Mouse (Mus musculus): Measurements from ENCODE around the gene Gm20388. TPM values are rescaled to one million over a fixed set of nuclear protein-coding genes. Genes with fewer than 3 reads are reported as not detected.
A peak's percentile ranks its signal among the peaks of the same experiment; 100 is the strongest.

The Gm20388 gene
- polyA plus RNA-seq, 1 experiment from 2014 or later: not detected

DNA sequence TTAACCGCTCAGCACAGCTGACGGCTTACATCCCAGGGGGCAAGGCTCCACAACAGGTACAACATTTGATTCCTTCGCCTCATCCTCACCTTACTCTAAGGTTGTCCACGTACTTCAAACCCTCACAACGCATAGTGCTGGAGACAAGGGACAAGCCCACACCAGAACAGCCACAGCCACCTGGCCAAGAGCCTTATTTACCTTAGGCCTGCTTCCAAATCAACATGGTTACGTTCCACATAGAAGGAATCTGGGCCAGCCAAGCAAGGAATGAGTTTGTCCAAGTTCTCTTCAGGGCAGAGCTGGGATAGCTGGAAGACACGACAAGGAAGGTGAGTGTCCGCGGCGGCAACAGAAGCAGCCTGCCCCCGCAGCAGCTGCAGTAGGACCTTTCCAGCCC is 1699.3 kb downstream of the Gm20388 start:
- H3K9me3 ChIP-seq (ENCODE audit: control insufficient read depth, low read length): no peaks in the 10 kb centered on the region
- ATAC-seq (ENCODE audit: low FRiP score, low TSS enrichment) (no peak), DNase-seq (ENCODE audit: low spot score) (no peak)
- no peak for TF ChIP-seq CTCF (IDR thresholded peaks at IDR 0.05; ENCODE audit: low read depth)
- TF ChIP-seq EP300 (optimal IDR thresholded peaks at IDR 0.05): no peak
- H3K27ac ChIP-seq (replicated peaks): no peak overlapping the region
- peaks cover 20% of the 10 kb centered on the region; the same call in 1 of the 2 replicates for H3K36me3 ChIP-seq (ENCODE audit: control insufficient read depth, insufficient read depth, low read length)
- H3K4me2 ChIP-seq (replicated peaks; ENCODE audit: low read depth): no peak overlapping the region
- H3K9ac ChIP-seq (ENCODE audit: low read length): no peak overlapping the region
- 82% methylated on average over 11 of the region's 11 CpGs for WGBS
- no peaks in the 10 kb centered on the region for H3K4me1 ChIP-seq (replicated peaks; ENCODE audit: control insufficient read depth, insufficient read depth)
- no peak overlapping the region for H3K4me3 ChIP-seq (ENCODE audit: low read depth, low read length)
- H3K27me3 ChIP-seq (ENCODE audit: control insufficient read depth, insufficient read depth, low read length): no peaks in the 10 kb centered on the region

DNA sequence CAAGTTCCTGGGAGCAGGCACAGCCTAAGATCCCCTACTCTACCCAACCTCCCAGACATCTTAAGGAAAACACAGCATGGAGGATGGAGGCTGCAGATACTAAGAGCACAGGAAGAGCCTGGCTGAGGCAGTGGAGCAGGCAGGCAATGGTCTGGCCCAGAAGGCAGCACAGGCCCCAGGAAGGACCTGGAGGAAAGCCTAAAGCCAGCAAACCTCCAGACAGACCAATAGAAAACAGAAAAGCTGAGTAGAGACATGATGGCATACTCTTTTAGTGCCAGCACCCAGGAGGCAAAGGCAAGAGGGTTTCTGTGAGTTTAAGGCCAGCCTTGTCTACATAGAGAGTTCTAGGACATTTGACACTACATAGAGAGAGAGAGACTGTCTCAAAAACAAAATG is 1702.8 kb downstream of the Gm20388 start:
- no peak overlapping the region for H3K27ac ChIP-seq (replicated peaks)

DNA sequence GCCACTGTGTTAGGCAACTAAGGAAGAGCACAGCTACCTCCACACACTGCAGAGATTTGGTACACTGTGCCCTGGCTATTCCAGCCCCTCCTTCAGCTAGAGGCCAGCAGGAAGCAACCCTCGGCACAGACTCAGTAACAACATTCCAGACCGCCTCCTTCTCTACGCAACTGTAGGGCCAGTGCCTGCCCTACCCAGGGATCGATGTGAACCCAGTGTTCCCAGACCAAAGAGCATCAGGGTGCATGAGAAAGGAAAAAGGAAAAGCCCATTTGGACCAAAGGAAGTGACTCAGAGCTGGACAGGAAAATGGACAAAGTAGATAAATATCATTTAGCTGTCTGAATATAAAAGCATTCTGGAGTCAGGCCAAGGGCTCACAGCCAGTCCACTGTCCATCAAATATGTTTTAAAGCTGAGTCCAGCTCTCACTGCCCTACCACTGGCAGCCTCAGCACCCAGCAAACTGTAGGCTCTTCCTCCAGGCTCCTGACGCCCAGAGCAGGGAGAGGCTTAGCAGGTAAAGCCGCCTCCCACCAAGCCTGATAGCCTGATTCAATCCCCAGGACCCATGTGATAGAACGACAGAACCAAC is 1708.9 kb downstream of the Gm20388 start:
- DNase-seq (ENCODE audit: low spot score) (peak; percentile 53), ATAC-seq (ENCODE audit: low FRiP score, low TSS enrichment) (peak; percentile 87)
- Histone ChIP-seq H3K4me2 (replicated peaks; ENCODE audit: low read depth) (0 out of 2 replicates have a peak overlapping the region, but pooled peaks have one; percentile 5), H3K4me3 (ENCODE audit: low read depth, low read length) (no peak overlapping the region), H3K36me3 (ENCODE audit: control insufficient read depth, insufficient read depth, low read length) (no peaks in the 10 kb centered on the region), H3K27me3 (ENCODE audit: control insufficient read depth, insufficient read depth, low read length) (no peaks in the 10 kb centered on the region), H3K9ac (ENCODE audit: low read length) (no peak overlapping the region), H3K4me1 (replicated peaks; ENCODE audit: control insufficient read depth, insufficient read depth) (peaks cover 14% of the 10 kb centered on the region), H3K27ac (replicated peaks) (peak overlapping the region; percentile 78), H3K9me3 (ENCODE audit: control insufficient read depth, low read length) (no peaks in the 10 kb centered on the region)
- TF ChIP-seq CTCF (IDR thresholded peaks at IDR 0.05; ENCODE audit: low read depth) (no peak), EP300 (optimal IDR thresholded peaks at IDR 0.05) (no peak)
- 27% methylated on average over 7 of the region's 7 CpGs for WGBS

More for the DNA sequence above, 1702.8 kb downstream of the Gm20388 start:
- 0 out of 2 replicates have a peak, but pooled peaks cover 6% of the 10 kb centered on the region for H3K36me3 ChIP-seq (ENCODE audit: control insufficient read depth, insufficient read depth, low read length)
- no peak overlapping the region for H3K9ac ChIP-seq (ENCODE audit: low read length)
- DNase-seq (ENCODE audit: low spot score): no peak
- TF ChIP-seq CTCF (IDR thresholded peaks at IDR 0.05; ENCODE audit: low read depth) (no peak), EP300 (optimal IDR thresholded peaks at IDR 0.05) (no peak)
- no peaks in the 10 kb centered on the region for H3K27me3 ChIP-seq (ENCODE audit: control insufficient read depth, insufficient read depth, low read length)
- no peak overlapping the region for H3K4me3 ChIP-seq (ENCODE audit: low read depth, low read length)
- no peak overlapping the region for H3K4me2 ChIP-seq (replicated peaks; ENCODE audit: low read depth)
- no peaks in the 10 kb centered on the region for H3K4me1 ChIP-seq (replicated peaks; ENCODE audit: control insufficient read depth, insufficient read depth)
- no peaks in the 10 kb centered on the region for H3K9me3 ChIP-seq (ENCODE audit: control insufficient read depth, low read length)
- no peak for ATAC-seq (ENCODE audit: low FRiP score, low TSS enrichment)

DNA sequence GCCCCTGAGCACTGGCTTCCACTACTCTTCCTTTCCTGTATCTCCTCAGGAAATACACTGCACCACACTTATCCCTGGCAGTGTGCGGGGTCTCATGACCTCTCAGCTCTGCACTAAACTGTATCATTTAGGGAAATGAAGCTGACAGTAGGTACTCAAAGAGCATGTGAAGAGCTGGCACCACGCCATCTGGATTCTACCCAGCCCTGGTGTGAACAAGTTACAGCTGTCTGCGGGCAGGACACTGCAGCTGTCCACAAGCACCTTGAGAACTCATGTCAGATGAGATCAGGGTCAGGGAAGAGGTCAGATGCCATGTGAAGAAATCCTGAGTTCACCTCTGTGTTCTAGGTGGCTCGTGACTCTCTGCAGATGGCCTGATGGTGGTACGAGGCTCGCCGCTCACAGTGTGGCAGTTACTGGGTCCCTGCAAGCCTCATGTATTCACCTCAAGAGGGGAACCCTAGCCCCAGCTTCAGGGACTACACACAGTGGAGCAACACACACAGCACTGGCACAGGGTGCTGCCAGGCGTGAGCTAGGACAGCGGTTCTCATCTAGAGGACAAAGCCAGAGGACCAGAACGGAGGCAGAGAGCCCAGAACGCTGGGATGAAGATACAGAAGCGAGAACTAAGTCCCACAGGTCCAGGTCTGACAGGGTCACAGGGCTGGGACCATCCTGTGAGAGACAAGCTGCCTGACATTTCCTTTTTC is 1710.3 kb downstream of the Gm20388 start:
- WGBS: 74% methylated on average over 12 of the region's 12 CpGs
- no peak overlapping the region for H3K4me2 ChIP-seq (replicated peaks; ENCODE audit: low read depth)
- H3K36me3 ChIP-seq (ENCODE audit: control insufficient read depth, insufficient read depth, low read length): no peaks in the 10 kb centered on the region
- TF ChIP-seq EP300 (optimal IDR thresholded peaks at IDR 0.05) (no peak), CTCF (IDR thresholded peaks at IDR 0.05; ENCODE audit: low read depth) (no peak)
- no peak overlapping the region for H3K9ac ChIP-seq (ENCODE audit: low read length)
- H3K27ac ChIP-seq (replicated peaks): no peak overlapping the region
- DNase-seq (ENCODE audit: low spot score) (no peak), ATAC-seq (ENCODE audit: low FRiP score, low TSS enrichment) (no peak)
- H3K4me3 ChIP-seq (ENCODE audit: low read depth, low read length): no peak overlapping the region
- H3K4me1 ChIP-seq (replicated peaks; ENCODE audit: control insufficient read depth, insufficient read depth): peaks cover 14% of the 10 kb centered on the region
- no peaks in the 10 kb centered on the region for H3K27me3 ChIP-seq (ENCODE audit: control insufficient read depth, insufficient read depth, low read length)
- H3K9me3 ChIP-seq (ENCODE audit: control insufficient read depth, low read length): no peaks in the 10 kb centered on the region

DNA sequence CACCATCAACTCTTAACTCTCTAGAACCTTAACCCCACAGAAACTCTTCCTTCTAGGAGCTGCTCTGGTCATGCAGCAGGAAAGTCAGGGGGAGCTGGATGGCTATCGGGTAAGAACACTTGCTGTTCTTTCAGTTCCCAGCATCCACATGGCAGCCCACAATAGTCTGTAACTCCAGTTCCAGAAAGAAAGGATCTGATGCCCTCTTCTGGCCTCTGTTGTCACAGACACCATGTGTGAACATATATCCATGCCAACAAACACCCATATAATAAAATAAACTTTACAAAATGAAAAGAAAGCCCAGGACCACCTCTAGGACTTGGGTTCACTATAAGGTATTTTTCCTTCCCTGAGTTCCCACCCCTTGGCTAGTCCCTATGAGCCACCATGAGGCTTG is 1711.2 kb downstream of the Gm20388 start:
- 54% methylated on average over 1 of the region's 1 CpGs for WGBS
- Histone ChIP-seq H3K9ac (ENCODE audit: low read length) (no peak overlapping the region), H3K4me2 (replicated peaks; ENCODE audit: low read depth) (no peak overlapping the region), H3K9me3 (ENCODE audit: control insufficient read depth, low read length) (no peaks in the 10 kb centered on the region), H3K27ac (replicated peaks) (no peak overlapping the region), H3K4me3 (ENCODE audit: low read depth, low read length) (no peak overlapping the region), H3K4me1 (replicated peaks; ENCODE audit: control insufficient read depth, insufficient read depth) (peaks cover 14% of the 10 kb centered on the region), H3K27me3 (ENCODE audit: control insufficient read depth, insufficient read depth, low read length) (no peaks in the 10 kb centered on the region), H3K36me3 (ENCODE audit: control insufficient read depth, insufficient read depth, low read length) (peaks cover 1% of the 10 kb centered on the region; the same call in 1 of the 2 replicates)
- ATAC-seq (ENCODE audit: low FRiP score, low TSS enrichment) (no peak), DNase-seq (ENCODE audit: low spot score) (no peak)
- TF ChIP-seq EP300 (optimal IDR thresholded peaks at IDR 0.05) (no peak), CTCF (IDR thresholded peaks at IDR 0.05; ENCODE audit: low read depth) (peak; percentile 50)

DNA sequence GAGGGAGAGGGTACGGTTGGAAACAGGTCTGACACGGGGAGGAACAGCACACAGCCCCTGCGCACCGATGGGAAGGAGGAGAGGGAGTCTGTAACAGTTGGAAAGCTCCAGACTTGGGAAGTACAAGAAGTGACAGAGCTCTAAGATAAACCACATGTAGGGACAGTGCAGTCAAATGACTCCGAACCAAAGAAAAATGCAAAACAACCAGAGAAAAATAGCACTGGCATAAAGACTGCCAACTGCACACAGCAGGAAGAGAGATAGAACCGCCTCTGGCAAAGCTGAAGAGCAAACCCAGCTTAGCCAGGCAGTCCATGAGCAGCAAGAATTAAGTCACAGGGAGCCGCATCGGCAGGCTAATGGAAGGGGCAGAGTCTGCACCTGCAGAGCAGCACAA is 1712.4 kb downstream of the Gm20388 start:
- H3K4me1 ChIP-seq (replicated peaks; ENCODE audit: control insufficient read depth, insufficient read depth): peaks cover 14% of the 10 kb centered on the region
- H3K27me3 ChIP-seq (ENCODE audit: control insufficient read depth, insufficient read depth, low read length): no peaks in the 10 kb centered on the region
- DNase-seq (ENCODE audit: low spot score) (no peak), ATAC-seq (ENCODE audit: low FRiP score, low TSS enrichment) (no peak)
- H3K9me3 ChIP-seq (ENCODE audit: control insufficient read depth, low read length): no peaks in the 10 kb centered on the region
- H3K27ac ChIP-seq (replicated peaks): no peak overlapping the region
- no peak overlapping the region for H3K9ac ChIP-seq (ENCODE audit: low read length)
- WGBS: 79% methylated on average over 8 of the region's 8 CpGs
- peaks cover 7% of the 10 kb centered on the region; the same call in 1 of the 2 replicates for H3K36me3 ChIP-seq (ENCODE audit: control insufficient read depth, insufficient read depth, low read length)
- H3K4me2 ChIP-seq (replicated peaks; ENCODE audit: low read depth): no peak overlapping the region
- H3K4me3 ChIP-seq (ENCODE audit: low read depth, low read length): no peak overlapping the region
- TF ChIP-seq EP300 (optimal IDR thresholded peaks at IDR 0.05): no peak
- no peak for TF ChIP-seq CTCF (IDR thresholded peaks at IDR 0.05; ENCODE audit: low read depth)
